Mouse (Mus musculus): ENCODE measurements around the gene Mthfd2l. TPM values are rescaled to one million over a fixed set of nuclear protein-coding genes. Genes with fewer than 3 reads are reported as not detected.

The Mthfd2l gene
- polyA plus RNA-seq, 2 experiments, result 4.4 to 9.2 TPM

GRCm38 (mm10) chr5:91027164-91027563, 96.2 kb downstream of the Mthfd2l start, which contains the start of gene Epgn:
Gene Epgn (plus strand): TSS chr5:91027464.
- ATAC-seq (ENCODE audit: insufficient read depth) (no peak), DNase-seq (ENCODE audit: low read depth in 3 of 3, low spot score in 3 of 3) (no peak)
- Histone ChIP-seq H3K27ac (no peak within 1 kb of the TSS), H3K9me3 (ENCODE audit: control insufficient read depth, low read length) (no peaks in the 10 kb centered on the region), H3K4me2 (ENCODE audit: low read depth) (no peak within 1 kb of the TSS), H3K27me3 (ENCODE audit: control insufficient read depth, insufficient read depth, low read length) (no peaks in the 10 kb centered on the region), H3K9ac (replicated peaks) (no peak within 1 kb of the TSS), H3K36me3 (replicated peaks; ENCODE audit: control insufficient read depth, insufficient read depth, low read depth) (no peaks in the 10 kb centered on the region), H3K4me1 (replicated peaks; ENCODE audit: control insufficient read depth in 2 of 2, insufficient read depth in 2 of 2, low read length in 1 of 2) (no peaks in the 10 kb centered on the region), H3K4me3 (ENCODE audit: insufficient read depth in 1 of 2, low read depth in 2 of 2, low read length in 2 of 2) (no peak within 1 kb of the TSS)
- no peak for TF ChIP-seq CTCF (IDR thresholded peaks at IDR 0.05; ENCODE audit: low read depth)
- no peak for TF ChIP-seq EP300 (IDR thresholded peaks at IDR 0.05; ENCODE audit: low read depth)
- WGBS (ENCODE audit: insufficient replicate concordance), result 60% methylated on average over 6 of the region's 6 CpGs

- Histone ChIP-seq H3K4me3 (ENCODE audit: insufficient read depth in 1 of 2, low read depth in 2 of 2, low read length in 2 of 2) (no peak overlapping the region), H3K27me3 (ENCODE audit: control insufficient read depth, insufficient read depth, low read length) (no peaks in the 10 kb centered on the region), H3K27ac (no peak overlapping the region), H3K9me3 (ENCODE audit: control insufficient read depth, low read length) (no peaks in the 10 kb centered on the region), H3K4me2 (ENCODE audit: low read depth) (no peak overlapping the region), H3K4me1 (replicated peaks; ENCODE audit: control insufficient read depth in 2 of 2, insufficient read depth in 2 of 2, low read length in 1 of 2) (no peaks in the 10 kb centered on the region), H3K9ac (replicated peaks) (no peak overlapping the region), H3K36me3 (replicated peaks; ENCODE audit: control insufficient read depth, insufficient read depth, low read depth) (no peaks in the 10 kb centered on the region)
- 54% methylated on average over 1 of the region's 1 CpGs for WGBS (ENCODE audit: insufficient replicate concordance)
- TF ChIP-seq CTCF (IDR thresholded peaks at IDR 0.05; ENCODE audit: low read depth) (no peak), EP300 (IDR thresholded peaks at IDR 0.05; ENCODE audit: low read depth) (no peak)
- ATAC-seq (ENCODE audit: insufficient read depth) (no peak), DNase-seq (ENCODE audit: low read depth in 3 of 3, low spot score in 3 of 3) (no peak)
Observed at GRCm38 (mm10) chr5:91027840-91028239, 96.9 kb downstream of the Mthfd2l start.

DNA sequence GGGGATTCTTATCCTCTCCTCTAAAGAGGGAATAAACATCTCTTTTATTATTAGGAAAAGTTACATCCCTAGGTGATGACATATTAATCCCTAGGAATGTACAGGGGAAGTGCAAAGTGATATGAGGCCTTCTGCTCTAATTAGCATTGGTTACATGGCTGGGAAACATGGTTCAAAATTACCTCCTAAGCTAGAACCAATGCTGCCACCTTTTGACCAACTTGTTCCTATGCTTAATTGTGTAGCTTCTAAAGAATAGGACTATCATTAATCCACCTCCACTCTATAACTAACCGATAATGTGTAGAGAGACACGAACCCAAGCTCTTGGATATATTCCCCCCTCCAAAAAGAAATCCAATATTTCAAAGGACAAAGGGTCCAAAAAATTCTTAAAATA, 99.7 kb downstream of the Mthfd2l start:
- Histone ChIP-seq H3K27ac (no peak overlapping the region), H3K4me2 (ENCODE audit: low read depth) (no peak overlapping the region), H3K27me3 (ENCODE audit: control insufficient read depth, insufficient read depth, low read length) (no peaks in the 10 kb centered on the region), H3K9me3 (ENCODE audit: control insufficient read depth, low read length) (no peaks in the 10 kb centered on the region), H3K36me3 (replicated peaks; ENCODE audit: control insufficient read depth, insufficient read depth, low read depth) (no peaks in the 10 kb centered on the region), H3K9ac (replicated peaks) (no peak overlapping the region), H3K4me1 (replicated peaks; ENCODE audit: control insufficient read depth in 2 of 2, insufficient read depth in 2 of 2, low read length in 1 of 2) (no peaks in the 10 kb centered on the region), H3K4me3 (ENCODE audit: insufficient read depth in 1 of 2, low read depth in 2 of 2, low read length in 2 of 2) (no peak overlapping the region)
- ATAC-seq (ENCODE audit: insufficient read depth) (no peak), DNase-seq (ENCODE audit: low read depth in 3 of 3, low spot score in 3 of 3) (no peak)
- WGBS (ENCODE audit: insufficient replicate concordance), result 70% methylated on average over 2 of the region's 2 CpGs
- TF ChIP-seq EP300 (IDR thresholded peaks at IDR 0.05; ENCODE audit: low read depth), result no peak
- TF ChIP-seq CTCF (IDR thresholded peaks at IDR 0.05; ENCODE audit: low read depth), result no peak

- Histone ChIP-seq H3K4me1 (replicated peaks; ENCODE audit: control insufficient read depth in 2 of 2, insufficient read depth in 2 of 2, low read length in 1 of 2) (no peaks in the 10 kb centered on the region), H3K4me2 (ENCODE audit: low read depth) (no peak overlapping the region), H3K27me3 (ENCODE audit: control insufficient read depth, insufficient read depth, low read length) (no peaks in the 10 kb centered on the region), H3K9me3 (ENCODE audit: control insufficient read depth, low read length) (no peaks in the 10 kb centered on the region), H3K9ac (replicated peaks) (no peak overlapping the region), H3K36me3 (replicated peaks; ENCODE audit: control insufficient read depth, insufficient read depth, low read depth) (no peaks in the 10 kb centered on the region), H3K4me3 (ENCODE audit: insufficient read depth in 1 of 2, low read depth in 2 of 2, low read length in 2 of 2) (no peak overlapping the region), H3K27ac (no peak overlapping the region)
- no peak for ATAC-seq (ENCODE audit: insufficient read depth)
- TF ChIP-seq CTCF (IDR thresholded peaks at IDR 0.05; ENCODE audit: low read depth) (no peak), EP300 (IDR thresholded peaks at IDR 0.05; ENCODE audit: low read depth) (no peak)
- WGBS (ENCODE audit: insufficient replicate concordance), result 46% methylated on average over 2 of the region's 2 CpGs
- DNase-seq (ENCODE audit: low read depth in 3 of 3, low spot score in 3 of 3), result no peak
Observed at GRCm38 (mm10) chr5:91035341-91035740, 104.4 kb downstream of the Mthfd2l start.

DNA sequence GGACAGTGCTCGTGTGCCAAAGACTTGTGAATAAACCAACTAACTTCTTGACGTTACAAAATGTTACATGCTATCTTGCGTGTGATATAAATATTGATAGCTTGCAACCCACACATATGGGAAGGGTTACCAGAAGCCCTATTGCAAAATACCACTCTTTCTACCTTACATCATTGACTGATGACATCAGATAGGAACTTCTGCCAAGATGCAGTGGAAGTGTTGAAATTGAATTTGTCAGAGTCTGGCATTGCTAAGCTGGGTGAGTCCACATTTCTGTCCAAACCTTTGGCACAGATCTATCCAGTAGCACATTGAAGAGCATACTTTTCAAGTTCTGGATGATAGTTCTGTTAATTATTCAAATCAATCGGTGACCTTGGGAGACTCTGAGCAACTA, 105.7 kb downstream of the Mthfd2l start:
- 64% methylated on average over 4 of the region's 4 CpGs for WGBS (ENCODE audit: insufficient replicate concordance)
- ATAC-seq (ENCODE audit: insufficient read depth), result no peak

More for the DNA sequence above, 105.7 kb downstream of the Mthfd2l start:
- Histone ChIP-seq H3K4me2 (ENCODE audit: low read depth) (no peak overlapping the region), H3K9ac (replicated peaks) (no peak overlapping the region), H3K9me3 (ENCODE audit: control insufficient read depth, low read length) (no peaks in the 10 kb centered on the region), H3K36me3 (replicated peaks; ENCODE audit: control insufficient read depth, insufficient read depth, low read depth) (no peaks in the 10 kb centered on the region), H3K4me1 (replicated peaks; ENCODE audit: control insufficient read depth in 2 of 2, insufficient read depth in 2 of 2, low read length in 1 of 2) (no peaks in the 10 kb centered on the region), H3K27me3 (ENCODE audit: control insufficient read depth, insufficient read depth, low read length) (no peaks in the 10 kb centered on the region), H3K4me3 (ENCODE audit: insufficient read depth in 1 of 2, low read depth in 2 of 2, low read length in 2 of 2) (no peak overlapping the region), H3K27ac (no peak overlapping the region)
- TF ChIP-seq EP300 (IDR thresholded peaks at IDR 0.05; ENCODE audit: low read depth) (no peak), CTCF (IDR thresholded peaks at IDR 0.05; ENCODE audit: low read depth) (no peak)
- no peak for DNase-seq (ENCODE audit: low read depth in 3 of 3, low spot score in 3 of 3)
